Mouse (Mus musculus) bone marrow, adult 2 months (tissue): Measurements from ENCODE around the gene Epb41l2. TPM values are rescaled to one million over a fixed set of nuclear protein-coding genes. Genes with fewer than 3 reads are reported as not detected.

Experiments used
- H3K27ac ChIP-seq: fragments of 200-500 bp; 2 replicates; pipeline ENCODE4 v1.5.1; 2012; ENCODE audit warnings: low read depth, mild to moderate bottlenecking, control low read depth, inconsistent platforms, low read length; ENCODE audit not compliant: control insufficient read depth, poor library complexity, insufficient read depth
- H3K4me1 ChIP-seq: fragments of 200-500 bp; 2 replicates; pipeline ENCODE4 v1.6.1; 2011; ENCODE audit warnings: low read length; ENCODE audit not compliant: control insufficient read depth, insufficient read depth
- H3K4me3 ChIP-seq: fragments of 200-500 bp; replicated peaks from 2 replicates; pipeline ENCODE3; 2011; ENCODE audit warnings: mild to moderate bottlenecking, low read depth, low read length, control low read depth; ENCODE audit not compliant: control insufficient read depth
- CTCF ChIP-seq: fragments of 200-500 bp; IDR thresholded peaks from 2 replicates; pipeline ENCODE4 v1.5.1; 2011; ENCODE audit warnings: low read length, control low read depth; ENCODE audit not compliant: control insufficient read depth, insufficient read depth
- POLR2A ChIP-seq: fragments of 200-500 bp; IDR thresholded peaks from 2 replicates; pipeline ENCODE4 v1.6.1; 2011; ENCODE audit warnings: low read depth, mild to moderate bottlenecking, control low read depth, low read length, borderline replicate concordance; ENCODE audit not compliant: control insufficient read depth
- WGBS: fragments of 180-500 bp; shearing (Covaris S2); methylation state at CpG from one replicate; pipeline ENCODE4 v1.1.7; 2018; 5-methylcytosine and 5-hydroxymethylcytosine counted together
- polyA plus RNA-seq: library from polyadenylated mRNA; stranded (reverse); fragments of >200 nt; gene quantifications from 2 replicates; pipeline ENCODE4 v1.2.4, GENCODE M21; 2011; ENCODE audit warnings: low replicate concordance; ENCODE audit not compliant: missing spikeins, insufficient read depth, insufficient read length

Epb41l2 gene
- polyA plus RNA-seq, 1 experiment, result 34.9 TPM

GRCm38 (mm10) chr10:25439163-25439562 is 79.6 kb downstream of the Epb41l2 start:
- 78% methylated on average over 4 of the region's 4 CpGs for WGBS
- H3K4me3 ChIP-seq, result no peak overlapping the region
- peaks cover 5% of the 10 kb centered on the region for H3K4me1 ChIP-seq
- no peak for TF ChIP-seq CTCF
- TF ChIP-seq POLR2A, result no peak
- H3K27ac ChIP-seq, result no peak overlapping the region

GRCm38 (mm10) chr10:25439856-25440255 is 80.3 kb downstream of the Epb41l2 start:
- Histone ChIP-seq H3K4me3 (no peak overlapping the region), H3K4me1 (peaks cover 2% of the 10 kb centered on the region; the same call in 1 of the 2 replicates), H3K27ac (no peak overlapping the region)
- no peak for TF ChIP-seq POLR2A
- TF ChIP-seq CTCF, result no peak
- 86% methylated on average over 3 of the region's 3 CpGs for WGBS

- no peak overlapping the region for H3K27ac ChIP-seq
- H3K4me1 ChIP-seq, result peaks cover 2% of the 10 kb centered on the region; the same call in 1 of the 2 replicates
- no peak overlapping the region for H3K4me3 ChIP-seq
- 87% methylated on average over 7 of the region's 7 CpGs for WGBS
- TF ChIP-seq POLR2A (no peak), CTCF (no peak)
Measured at GRCm38 (mm10) chr10:25441405-25441804, 81.8 kb downstream of the Epb41l2 start.

- Histone ChIP-seq H3K4me1 (peaks cover 4% of the 10 kb centered on the region; the same call in 1 of the 2 replicates), H3K4me3 (no peak overlapping the region), H3K27ac (no peak overlapping the region)
- TF ChIP-seq CTCF (no peak), POLR2A (no peak)
- 73% methylated on average over 6 of the region's 6 CpGs for WGBS
Measured at GRCm38 (mm10) chr10:25443626-25444025, 84.0 kb downstream of the Epb41l2 start.

GRCm38 (mm10) chr10:25444198-25444783 is 84.7 kb downstream of the Epb41l2 start:
- no peak for TF ChIP-seq POLR2A
- Histone ChIP-seq H3K27ac (no peak overlapping the region), H3K4me3 (no peak overlapping the region), H3K4me1 (peaks cover 4% of the 10 kb centered on the region; the same call in 1 of the 2 replicates)
- WGBS, result 78% methylated on average over 5 of the region's 5 CpGs

- TF ChIP-seq POLR2A, result no peak
- no peak for TF ChIP-seq CTCF
- no peak overlapping the region for H3K4me3 ChIP-seq
- peaks cover 4% of the 10 kb centered on the region; the same call in 1 of the 2 replicates for H3K4me1 ChIP-seq
- H3K27ac ChIP-seq, result no peak overlapping the region
- WGBS, result 42% methylated on average over 5 of the region's 5 CpGs
Measured at GRCm38 (mm10) chr10:25446953-25447525, 87.4 kb downstream of the Epb41l2 start.

GRCm38 (mm10) chr10:25448676-25449075 is 89.1 kb downstream of the Epb41l2 start:
- TF ChIP-seq CTCF, result no peak
- no peak for TF ChIP-seq POLR2A
- H3K27ac ChIP-seq, result no peak overlapping the region
- 81% methylated on average over 4 of the region's 4 CpGs for WGBS
- peaks cover 4% of the 10 kb centered on the region; the same call in 1 of the 2 replicates for H3K4me1 ChIP-seq
- no peak overlapping the region for H3K4me3 ChIP-seq

GRCm38 (mm10) chr10:25449312-25450020 is 89.9 kb downstream of the Epb41l2 start:
- TF ChIP-seq POLR2A, result no peak
- no peak for TF ChIP-seq CTCF
- Histone ChIP-seq H3K4me3 (no peak overlapping the region), H3K27ac (no peak overlapping the region), H3K4me1 (peaks cover 1% of the 10 kb centered on the region; the same call in 1 of the 2 replicates)
- WGBS, result 37% methylated on average over 11 of the region's 11 CpGs
